Mouse (Mus musculus) erythroblast, embryonic 14.5 days (primary cell): ENCODE results near the gene Tcf7l1. TPM values are rescaled to one million over a fixed set of nuclear protein-coding genes. Genes with fewer than 3 reads are reported as not detected.

ENCODE experiments used
- H3K27me3 ChIP-seq: 2 replicates; pipeline ENCODE4 v1.6.1; 2012; ENCODE audit warnings: inconsistent platforms; ENCODE audit not compliant: control insufficient read depth
- H3K36me3 ChIP-seq: 2 replicates; pipeline ENCODE4 v1.6.1; 2012; ENCODE audit warnings: mild to moderate bottlenecking, inconsistent platforms; ENCODE audit not compliant: control insufficient read depth
- H3K4me1 ChIP-seq: 2 replicates; pipeline ENCODE4 v1.6.1; 2012; ENCODE audit warnings: inconsistent platforms; ENCODE audit not compliant: control insufficient read depth
- H3K4me3 ChIP-seq: replicated peaks from 2 replicates; pipeline ENCODE3; 2012; ENCODE audit warnings: moderate library complexity, mild to moderate bottlenecking, inconsistent platforms
- H3K9me3 ChIP-seq: 2 replicates; pipeline ENCODE4 v1.6.1; 2012; ENCODE audit warnings: low read length, inconsistent platforms, mixed read lengths; ENCODE audit not compliant: control insufficient read depth
- GATA1 ChIP-seq: IDR thresholded peaks from 2 replicates; pipeline ENCODE4 v1.6.1; 2012; ENCODE audit warnings: low read length, inconsistent platforms, mixed read lengths
- TAL1 ChIP-seq: IDR thresholded peaks from 3 replicates; pipeline ENCODE4 v1.6.1; 2012; ENCODE audit warnings: low read length, inconsistent platforms, mixed read lengths
- polyA plus RNA-seq: library from polyadenylated mRNA; stranded (reverse); fragments of >175 nt; gene quantifications from 2 replicates; pipeline ENCODE4 v1.2.3, GENCODE M21; 2012

Gene Tcf7l1
- polyA plus RNA-seq, 1 experiment = 0.10 TPM

DNA sequence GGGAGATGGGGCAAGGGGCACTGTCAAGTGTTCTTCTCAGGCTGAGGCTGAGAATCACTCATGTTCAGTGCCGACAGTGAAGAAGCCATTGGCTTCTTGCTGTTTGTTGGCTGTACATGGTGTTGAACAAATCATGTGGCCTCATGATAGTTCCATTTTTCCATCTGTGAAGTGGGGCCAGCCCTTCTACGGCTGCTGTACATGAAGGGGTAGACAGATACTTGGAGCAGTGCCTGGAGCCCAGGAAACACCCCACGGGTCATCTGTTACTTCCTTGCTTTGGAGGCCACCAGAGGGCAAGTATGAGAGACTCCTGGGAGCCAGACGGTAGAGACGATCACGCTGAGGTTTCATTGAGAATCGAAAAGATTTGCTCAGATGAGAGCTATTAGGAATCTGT is 46.7 kb downstream of the Tcf7l1 start:
- Histone ChIP-seq H3K36me3 (no peaks in the 10 kb centered on the region), H3K4me1 (no peaks in the 10 kb centered on the region), H3K9me3 (no peaks in the 10 kb centered on the region), H3K27me3 (no peaks in the 10 kb centered on the region), H3K4me3 (no peak overlapping the region)
- TF ChIP-seq GATA1 = no peak
- no peak for TF ChIP-seq TAL1

DNA sequence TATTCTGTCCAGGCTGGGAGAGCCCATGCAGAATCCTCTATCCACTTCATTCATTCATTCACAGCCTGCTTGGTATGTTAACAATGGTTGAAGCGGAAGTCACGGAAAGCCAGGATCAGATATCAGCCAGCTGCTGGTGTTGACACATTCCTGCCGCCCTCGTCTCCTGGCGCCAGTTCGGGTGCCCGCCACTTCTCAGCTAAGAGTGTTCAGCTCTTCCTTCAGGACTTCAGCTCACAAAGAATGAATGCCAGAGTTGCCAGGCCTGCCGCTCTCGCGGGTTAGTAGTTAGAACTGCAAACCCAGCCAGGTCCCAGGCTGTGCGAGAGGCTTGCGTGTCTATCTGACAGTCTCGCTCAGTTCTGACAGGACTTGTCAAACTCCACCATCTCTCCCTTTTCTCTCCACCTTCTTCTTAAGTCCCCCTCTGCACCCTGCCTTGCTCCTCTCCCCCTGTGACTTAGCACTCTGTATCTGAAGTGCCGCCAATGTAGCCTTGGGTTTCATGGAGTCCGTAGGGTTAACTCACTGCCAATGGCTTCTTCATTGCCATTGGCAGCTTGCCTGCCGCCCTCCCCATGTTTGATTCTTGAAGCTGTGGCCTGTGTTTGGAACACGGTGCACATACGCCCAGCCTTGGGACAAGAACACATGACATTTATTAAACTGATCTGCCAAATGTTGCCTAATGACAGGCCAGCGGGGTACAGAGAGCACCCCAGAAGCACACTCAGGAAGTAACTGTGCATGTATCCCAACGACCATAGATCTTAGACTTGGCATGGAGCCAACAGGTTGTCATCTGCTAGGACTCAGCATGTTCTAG is 48.2 kb downstream of the Tcf7l1 start:
- Histone ChIP-seq H3K4me3 (no peak overlapping the region), H3K27me3 (no peaks in the 10 kb centered on the region), H3K9me3 (no peaks in the 10 kb centered on the region), H3K36me3 (no peaks in the 10 kb centered on the region), H3K4me1 (no peaks in the 10 kb centered on the region)
- no peak for TF ChIP-seq GATA1

DNA sequence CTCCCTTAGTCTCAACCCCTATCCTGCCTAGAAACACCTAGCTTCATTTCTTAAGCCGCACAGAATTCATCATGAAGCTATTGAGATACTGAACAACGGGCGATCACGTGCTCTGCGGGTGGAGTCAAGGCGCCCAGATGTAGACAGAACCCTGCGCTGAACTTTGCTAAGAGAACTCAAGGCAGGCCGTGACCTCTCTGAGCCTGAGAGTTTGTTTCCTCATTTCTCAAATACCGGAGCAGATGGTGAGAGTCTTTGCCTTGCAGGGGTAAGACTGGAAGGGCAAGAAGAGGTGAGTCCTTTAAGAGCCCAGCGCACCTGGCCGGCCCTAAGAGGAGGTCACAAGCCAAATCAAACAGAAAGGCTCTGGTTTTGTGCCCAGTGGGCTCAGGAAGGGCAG is 52.2 kb downstream of the Tcf7l1 start:
- TF ChIP-seq TAL1 (no peak), GATA1 (no peak)
- Histone ChIP-seq H3K27me3 (no peaks in the 10 kb centered on the region), H3K4me1 (no peaks in the 10 kb centered on the region), H3K9me3 (no peaks in the 10 kb centered on the region; the same call in 1 of the 2 replicates), H3K4me3 (no peak overlapping the region), H3K36me3 (no peaks in the 10 kb centered on the region)

DNA sequence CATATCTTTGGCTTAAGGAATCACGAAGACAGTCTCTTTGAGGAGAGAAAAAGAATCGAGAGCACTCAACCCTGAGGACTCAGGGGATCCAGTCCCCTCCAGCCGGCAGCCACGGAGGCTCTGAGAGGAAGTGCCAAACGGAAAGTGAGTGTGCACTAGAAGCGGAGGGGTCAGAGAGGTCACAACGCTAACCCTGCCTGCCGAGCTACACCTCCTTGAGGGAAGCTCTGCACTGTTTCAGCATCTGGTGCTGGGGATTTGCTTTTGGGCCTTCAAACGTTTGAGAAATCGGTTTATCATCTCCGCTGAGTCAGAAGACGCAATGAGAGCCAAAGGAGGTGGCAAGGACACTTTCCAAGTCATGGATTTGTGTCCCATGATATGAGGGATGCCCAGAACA is 53.8 kb downstream of the Tcf7l1 start:
- H3K27me3 ChIP-seq = no peaks in the 10 kb centered on the region
- no peak for TF ChIP-seq TAL1
- no peak for TF ChIP-seq GATA1
- no peak overlapping the region for H3K4me3 ChIP-seq
- no peaks in the 10 kb centered on the region for H3K36me3 ChIP-seq
- H3K4me1 ChIP-seq = no peaks in the 10 kb centered on the region
- no peaks in the 10 kb centered on the region; the same call in 1 of the 2 replicates for H3K9me3 ChIP-seq

DNA sequence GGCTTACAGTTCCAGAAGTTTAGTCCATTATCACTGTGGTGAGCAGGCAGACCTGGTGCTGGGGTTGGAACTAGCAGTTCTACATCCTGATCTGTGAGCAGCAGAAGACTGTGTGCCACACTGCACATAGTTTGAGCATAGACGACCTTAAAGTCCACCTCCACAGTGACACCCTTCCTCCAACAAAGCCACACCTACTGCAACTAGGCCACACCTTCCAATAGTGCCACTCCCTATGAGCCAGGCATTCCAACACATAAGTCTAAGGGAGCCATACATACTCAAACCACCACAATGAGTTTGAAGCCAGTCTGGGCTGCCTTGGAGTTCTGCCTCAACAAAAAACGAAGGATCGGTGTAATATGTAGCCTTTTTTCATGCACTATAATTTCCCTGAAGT is 55.7 kb downstream of the Tcf7l1 start:
- TF ChIP-seq GATA1 = no peak
- no peak for TF ChIP-seq TAL1
- no peaks in the 10 kb centered on the region for H3K4me1 ChIP-seq
- H3K27me3 ChIP-seq = no peaks in the 10 kb centered on the region
- H3K4me3 ChIP-seq = no peak overlapping the region
- H3K9me3 ChIP-seq = no peaks in the 10 kb centered on the region; the same call in 1 of the 2 replicates
- no peaks in the 10 kb centered on the region for H3K36me3 ChIP-seq

DNA sequence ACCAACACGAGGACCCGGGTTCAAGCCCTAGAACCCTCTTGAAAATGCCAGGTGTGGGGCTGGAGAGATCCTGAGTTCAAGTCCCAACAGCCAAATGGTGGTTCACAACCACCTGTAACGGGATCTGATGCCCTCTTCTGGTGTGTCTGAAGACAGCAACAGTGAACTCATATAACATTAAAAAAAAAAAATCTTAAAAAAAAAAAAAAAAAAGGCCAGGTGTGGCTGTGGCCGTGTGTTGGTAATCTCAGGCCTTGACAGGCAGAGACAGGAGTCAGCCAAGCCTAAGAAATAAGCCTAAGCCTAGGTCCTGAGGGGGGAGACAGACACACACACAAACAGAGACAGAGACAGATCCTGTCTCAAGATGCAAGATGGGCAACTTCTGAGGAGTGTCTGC is 56.9 kb downstream of the Tcf7l1 start:
- Histone ChIP-seq H3K27me3 (no peaks in the 10 kb centered on the region), H3K4me3 (no peak overlapping the region), H3K4me1 (no peaks in the 10 kb centered on the region), H3K36me3 (no peaks in the 10 kb centered on the region), H3K9me3 (no peaks in the 10 kb centered on the region; the same call in 1 of the 2 replicates)
- no peak for TF ChIP-seq TAL1
- no peak for TF ChIP-seq GATA1

DNA sequence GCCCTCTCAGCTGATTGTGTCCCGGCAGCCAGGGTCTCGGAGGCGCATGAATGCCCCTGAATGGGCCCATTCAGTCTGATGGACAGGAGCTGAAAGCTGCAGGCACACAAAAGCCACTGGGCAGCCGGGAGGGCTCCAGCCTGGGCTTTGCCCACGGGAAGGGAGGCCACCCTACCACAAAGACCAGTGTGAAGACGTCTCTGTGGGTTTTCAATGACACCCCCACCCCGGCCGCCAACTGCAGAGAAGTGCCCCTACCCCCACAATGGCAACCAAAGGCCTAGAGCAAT is 58.5 kb downstream of the Tcf7l1 start:
- Histone ChIP-seq H3K36me3 (no peaks in the 10 kb centered on the region), H3K9me3 (no peaks in the 10 kb centered on the region; the same call in 1 of the 2 replicates), H3K4me3 (no peak overlapping the region), H3K4me1 (no peaks in the 10 kb centered on the region), H3K27me3 (no peaks in the 10 kb centered on the region)
- TF ChIP-seq GATA1 (no peak), TAL1 (no peak)

DNA sequence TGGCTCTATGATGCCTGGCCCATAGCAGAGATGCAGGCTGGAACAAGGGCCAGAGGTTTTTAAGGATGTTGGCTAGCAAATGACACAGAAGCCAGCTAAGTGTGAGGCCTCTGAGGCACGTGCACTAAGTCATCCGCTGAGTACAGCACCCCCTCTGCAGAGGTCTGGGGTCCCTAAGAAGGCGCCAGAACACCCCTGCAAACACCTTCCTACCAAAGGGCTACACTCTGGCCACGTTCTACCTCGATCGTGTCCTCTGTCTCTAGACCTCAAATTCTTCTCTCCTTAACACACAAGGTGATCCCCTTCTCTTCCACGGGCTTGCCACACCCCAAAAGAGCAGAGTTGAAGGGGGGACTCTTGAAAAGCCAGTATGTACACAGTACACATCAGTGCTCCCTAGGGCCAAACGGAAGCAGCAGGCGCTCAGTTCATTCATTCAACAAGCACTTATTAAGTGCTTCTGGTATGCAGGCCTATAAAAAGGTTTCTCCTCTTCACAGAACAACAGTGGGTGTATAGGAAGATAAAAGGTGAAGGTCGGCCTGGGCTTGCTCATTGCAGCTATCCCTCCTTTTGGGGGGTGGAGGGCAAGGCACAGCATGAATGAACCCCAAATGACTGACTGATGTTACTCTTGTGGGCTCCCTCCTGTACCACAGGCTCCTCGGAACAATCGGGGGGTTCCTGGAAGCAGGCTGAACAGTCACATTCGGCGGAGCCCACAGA is 59.1 kb downstream of the Tcf7l1 start:
- Histone ChIP-seq H3K27me3 (no peaks in the 10 kb centered on the region), H3K4me1 (no peaks in the 10 kb centered on the region), H3K36me3 (no peaks in the 10 kb centered on the region), H3K9me3 (no peaks in the 10 kb centered on the region; the same call in 1 of the 2 replicates), H3K4me3 (no peak overlapping the region)
- no peak for TF ChIP-seq TAL1
- no peak for TF ChIP-seq GATA1

DNA sequence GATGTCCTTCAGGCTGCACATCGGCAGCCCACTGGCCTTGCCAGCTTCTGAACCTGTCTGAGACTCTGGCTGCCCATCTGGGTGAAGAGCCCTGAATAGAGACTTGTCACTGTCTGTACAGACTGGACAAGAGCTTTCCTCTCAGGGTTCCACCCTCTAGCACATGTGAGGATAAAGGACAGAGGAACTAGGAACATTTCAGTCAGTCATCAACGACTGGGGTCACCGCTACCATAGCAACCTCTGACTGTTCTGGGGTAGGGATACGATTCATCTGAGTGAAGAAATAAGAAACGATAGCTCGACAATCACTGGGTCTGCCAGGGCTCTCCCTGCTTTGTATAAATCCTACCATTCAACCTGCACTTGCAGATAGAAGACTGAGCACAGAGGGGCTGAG is 61.2 kb downstream of the Tcf7l1 start:
- H3K4me1 ChIP-seq = no peaks in the 10 kb centered on the region

More for the DNA sequence above, 61.2 kb downstream of the Tcf7l1 start:
- TF ChIP-seq TAL1 = no peak
- TF ChIP-seq GATA1 = no peak
- Histone ChIP-seq H3K36me3 (no peaks in the 10 kb centered on the region), H3K4me3 (no peak overlapping the region), H3K27me3 (no peaks in the 10 kb centered on the region), H3K9me3 (no peaks in the 10 kb centered on the region; the same call in 1 of the 2 replicates)
